In the genomic region with DNA sequence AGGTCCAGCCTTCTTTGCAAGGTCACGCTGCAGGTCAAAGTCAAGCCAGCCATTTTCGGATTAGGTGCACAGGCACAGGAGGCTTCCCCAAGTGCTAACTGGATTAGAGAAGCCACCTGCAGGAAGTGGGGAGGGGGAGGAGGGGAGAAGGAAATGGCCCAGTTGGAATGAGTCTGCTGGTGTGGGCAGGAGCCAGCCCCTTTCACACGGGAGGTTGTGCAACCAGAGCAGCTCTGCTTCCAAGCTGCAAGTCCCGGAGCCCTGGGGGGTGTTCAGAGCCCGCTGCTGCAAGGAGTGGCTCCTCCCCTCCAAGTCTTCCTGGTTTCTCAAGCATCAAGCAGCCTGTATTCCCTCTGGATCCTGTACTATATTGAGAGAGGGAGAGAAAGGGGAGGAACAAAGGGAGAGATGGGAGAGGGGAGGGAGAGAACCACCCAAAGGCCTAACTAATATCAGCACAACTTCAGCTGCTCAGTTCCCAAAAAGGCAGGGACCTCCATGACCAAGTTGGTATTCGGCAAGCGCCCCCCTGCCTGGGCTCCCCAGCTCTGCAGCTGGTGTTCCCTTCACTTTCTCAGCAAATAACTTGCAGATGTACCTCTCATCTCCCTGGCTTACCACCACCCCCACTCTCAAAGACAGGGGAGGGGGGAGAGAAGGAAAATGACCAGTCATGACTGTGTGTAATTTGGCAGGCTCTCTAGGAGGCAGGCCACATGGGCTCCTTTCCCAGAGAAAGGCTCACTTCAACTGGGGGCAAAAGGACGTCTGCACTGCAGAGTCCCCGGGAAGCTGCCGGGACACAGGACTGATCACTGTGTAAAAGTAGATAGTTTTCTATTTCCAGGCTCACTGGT, we compare ENCODE assay signal across 7 mouse cellular contexts. TPM values are rescaled to one million over a fixed set of nuclear protein-coding genes. Genes with fewer than 3 reads are reported as not detected.
A peak's percentile ranks its signal among the peaks of the same experiment; 100 is the strongest.
DNase-seq lines count a peak whose midpoint lies in the region; ATAC-seq and TF ChIP-seq lines count a peak whose summit lies in the region.

No protein-coding gene starts in this region.

- H3K4me2 ChIP-seq in forebrain, embryonic 14.5 days (ENCODE audit: low read length): no peak overlapping the region
- peak overlapping the region; percentile 26 for H3K4me2 ChIP-seq in stomach, embryonic 15.5 days

- H3K27ac ChIP-seq in forebrain, embryonic 14.5 days (ENCODE audit: low read depth, low read length): peak overlapping the region; percentile 48
- H3K27ac ChIP-seq in layer of hippocampus, adult 2 months: peak overlapping the region; percentile 81
- H3K27ac ChIP-seq in stomach, embryonic 15.5 days: peak overlapping the region; percentile 83

- 12% methylated on average over 10 of the region's 10 CpGs for WGBS in forebrain, embryonic 14.5 days
- WGBS in stomach, embryonic 15.5 days: 14% methylated on average over 10 of the region's 10 CpGs

- no peak for TF ChIP-seq CTCF in layer of hippocampus, adult 2 months (conservative IDR thresholded peaks at IDR 0.05)

- H3K4me1 ChIP-seq in forebrain, embryonic 14.5 days (ENCODE audit: control insufficient read depth, insufficient read depth, low read length): peaks cover 34% of the 10 kb centered on the region
- H3K4me1 ChIP-seq in stomach, embryonic 15.5 days: peaks cover 43% of the 10 kb centered on the region

- no peaks in the 10 kb centered on the region for H3K9me3 ChIP-seq in forebrain, embryonic 14.5 days (replicated peaks; ENCODE audit: control insufficient read depth, low read length)
- no peaks in the 10 kb centered on the region for H3K9me3 ChIP-seq in stomach, embryonic 15.5 days

- H3K9ac ChIP-seq in forebrain, embryonic 14.5 days (ENCODE audit: low read length): no peak overlapping the region
- H3K9ac ChIP-seq in stomach, embryonic 15.5 days: no peak overlapping the region

- intact Hi-C loops in heart, postnatal 36 days (cut with DNase I): loop anchor here (2.0 kb wide), 1 partner anchor 51 kb away; no protein-coding TSS in a partner anchor

- H3K36me3 ChIP-seq in forebrain, embryonic 14.5 days (ENCODE audit: control insufficient read depth, insufficient read depth, low read length): peaks cover 4% of the 10 kb centered on the region; the same call in 1 of the 2 replicates
- H3K36me3 ChIP-seq in stomach, embryonic 15.5 days: peaks cover 3% of the 10 kb centered on the region; the same call in 1 of the 2 replicates

- ATAC-seq in forebrain, embryonic 14.5 days: peak; percentile 82
- peak; percentile 73 for ATAC-seq in stomach, embryonic 15.5 days (ENCODE audit: insufficient read depth, low FRiP score, low read depth)

- no peak overlapping the region for H3K4me3 ChIP-seq in forebrain, embryonic 14.5 days (ENCODE audit: low read depth, low read length)
- no peak overlapping the region for H3K4me3 ChIP-seq in layer of hippocampus, adult 2 months
- H3K4me3 ChIP-seq in stomach, embryonic 15.5 days (replicated peaks): no peak overlapping the region

- H3K27me3 ChIP-seq in forebrain, embryonic 14.5 days (replicated peaks; ENCODE audit: control insufficient read depth, insufficient read depth, low read length): no peaks in the 10 kb centered on the region
- H3K27me3 ChIP-seq in stomach, embryonic 15.5 days (replicated peaks): no peaks in the 10 kb centered on the region

- peak; percentile 97 for DNase-seq in NIH3T3 (ENCODE audit: low read depth)
- DNase-seq in brain, embryonic 18.5 days (ENCODE audit: low read depth, low spot score): peak; percentile 37
- peak; percentile 69 for DNase-seq in forebrain, embryonic 14.5 days (ENCODE audit: low spot score)
- DNase-seq in heart, postnatal 36 days: peak; percentile 65 to 73
- peak in 1 of 2 experiments; percentile 35 for DNase-seq in layer of hippocampus, adult 2 months (ENCODE audit: low spot score in 2 of 2)
- peak; percentile 85 for DNase-seq in lung, postnatal 36 days

RNA-seq across cellular contexts. Expression of gene Lrig1, which starts 52.2 kb away (rescaled TPM):
- polyA plus RNA-seq in forebrain, embryonic 14.5 days (2014; fragmentation: Nextera tagmentation; extraction: Ambion mirVana): 8.5 and 9.5 TPM in 2 replicates
- total RNA-seq in heart, postnatal 36 days (2021): 10 to 100 TPM; 36.9 to 43.2 TPM
- 10 to 100 TPM; 26.2 to 27.4 TPM for total RNA-seq in layer of hippocampus, adult 2 months (2021)
- 25.7 TPM in 2 replicates for polyA plus RNA-seq in stomach, embryonic 15.5 days (2015; fragmentation: Nextera tagmentation; extraction: Ambion mirVana)
